Mouse (Mus musculus) brain, embryonic 14.5 days (tissue): ENCODE measurements around the gene Mpnd. TPM values are rescaled to one million over a fixed set of nuclear protein-coding genes. Genes with fewer than 3 reads are reported as not detected.

Experiments used
- DNase-seq: peaks from one replicate; pipeline ENCODE4 v3.0.0-alpha.2; 2011; ENCODE audit warnings: low read depth
- CTCF ChIP-seq: fragments of 200-500 bp; IDR thresholded peaks from 2 replicates; pipeline ENCODE4 v1.5.1; 2012; ENCODE audit warnings: inconsistent platforms, mild to moderate bottlenecking, moderate library complexity, borderline replicate concordance; ENCODE audit not compliant: insufficient read depth, insufficient read length; ENCODE audit errors: extremely low read depth
- POLR2A ChIP-seq: fragments of 200-500 bp; IDR thresholded peaks from 2 replicates; pipeline ENCODE4 v1.6.1; 2012; ENCODE audit warnings: mild to moderate bottlenecking, inconsistent platforms, borderline replicate concordance; ENCODE audit not compliant: poor library complexity, insufficient read depth, insufficient read length, severe bottlenecking; ENCODE audit errors: extremely low read depth
- polyA plus RNA-seq: library from polyadenylated mRNA; depleted of rRNA; stranded (reverse); fragments of >200 nt; gene quantifications from 2 replicates; pipeline ENCODE4 v1.2.3, GENCODE M21; 2012

Gene Mpnd
- polyA plus RNA-seq, 1 experiment: 223 TPM

GRCm38 (mm10) chr17:55990278-55990898, 15.1 kb upstream of the Mpnd start:
- no peak for DNase-seq
- no peak for TF ChIP-seq CTCF
- TF ChIP-seq POLR2A: no peak

DNA sequence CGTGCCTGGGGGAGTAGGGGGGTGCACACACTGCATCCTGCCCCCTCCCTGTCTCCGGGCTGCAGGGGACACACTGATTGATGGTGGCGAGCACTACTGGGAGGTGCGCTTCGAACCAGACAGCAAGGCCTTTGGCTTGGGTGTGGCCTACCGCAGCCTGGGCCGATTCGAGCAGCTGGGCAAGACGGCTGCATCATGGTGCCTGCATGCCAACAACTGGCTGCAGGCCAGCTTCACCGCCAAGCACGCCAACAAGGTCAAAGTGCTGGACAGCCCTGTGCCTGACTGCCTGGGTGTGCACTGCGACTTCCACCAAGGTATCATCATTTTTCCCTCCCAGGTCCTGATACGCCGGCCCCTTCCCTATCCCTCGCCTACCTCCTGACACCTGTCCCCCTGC, 9.5 kb upstream of the Mpnd start:
- DNase-seq: no peak

DNA sequence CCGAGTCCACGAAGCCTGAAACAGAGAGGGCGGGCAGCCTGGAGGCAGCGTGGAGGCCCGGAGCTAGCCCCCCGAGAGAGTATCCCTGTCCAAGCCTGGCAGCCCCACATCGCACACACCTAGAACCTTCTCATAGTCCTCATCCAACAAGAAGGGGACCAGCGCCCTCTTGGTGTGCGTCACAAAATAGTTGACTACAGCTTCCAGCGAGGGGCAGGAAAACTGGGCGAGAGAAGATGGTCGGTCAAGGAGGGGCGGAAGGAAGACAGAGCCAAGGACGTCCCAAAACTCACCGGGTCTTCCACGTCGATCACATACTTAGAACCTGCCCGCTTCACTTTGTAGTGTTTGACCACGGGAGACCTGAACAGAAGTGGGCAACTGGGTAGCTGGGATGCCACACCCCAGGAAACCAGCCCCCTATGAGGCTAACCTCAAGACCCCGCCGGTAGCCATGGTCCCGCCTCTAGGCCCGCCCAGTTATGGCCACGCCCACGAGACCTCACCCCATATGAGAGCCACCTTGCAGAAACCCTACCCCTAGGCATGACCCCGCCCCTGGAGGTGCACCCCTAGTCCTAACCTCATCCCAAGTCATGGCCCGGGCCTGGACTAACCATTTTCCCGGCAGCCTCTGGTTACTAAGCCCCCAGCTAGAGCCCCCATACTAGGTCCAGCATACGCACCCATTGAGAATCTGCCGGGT, 5.6 kb upstream of the Mpnd start:
- TF ChIP-seq CTCF (no peak), POLR2A (no peak)
- no peak for DNase-seq

More for the DNA sequence above, 9.5 kb upstream of the Mpnd start:
- no peak for TF ChIP-seq CTCF
- TF ChIP-seq POLR2A: no peak

DNA sequence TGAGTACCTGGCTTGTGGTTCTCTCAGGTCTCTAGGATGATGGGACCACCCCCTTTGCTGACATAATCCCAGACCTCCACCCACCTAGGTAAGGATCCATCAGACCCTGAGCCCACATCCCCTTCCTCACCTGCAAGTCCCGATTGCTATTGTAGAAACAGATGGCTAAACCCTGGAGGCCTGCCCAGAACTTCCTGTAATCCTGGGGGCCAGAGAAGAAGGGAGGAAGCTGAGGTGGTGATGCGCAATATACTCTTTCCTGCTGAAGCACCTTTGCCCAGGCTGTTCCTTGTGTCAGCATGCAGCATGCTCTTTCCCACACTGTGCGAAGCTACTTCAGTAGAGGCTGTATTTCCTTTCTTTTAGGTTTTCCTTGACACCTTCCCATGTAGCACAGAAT, 2.5 kb upstream of the Mpnd start:
- no peak for DNase-seq
- no peak for TF ChIP-seq CTCF
- no peak for TF ChIP-seq POLR2A

GRCm38 (mm10) chr17:56006956-56007355, 1.4 kb downstream of the Mpnd start:
- no peak for TF ChIP-seq CTCF
- no peak for TF ChIP-seq POLR2A
- DNase-seq: no peak

- TF ChIP-seq POLR2A (no peak), CTCF (no peak)
- peak; percentile 45 for DNase-seq
These were observed 2.2 kb downstream of the Mpnd start for GRCm38 (mm10) chr17:56007444-56008355.

DNA sequence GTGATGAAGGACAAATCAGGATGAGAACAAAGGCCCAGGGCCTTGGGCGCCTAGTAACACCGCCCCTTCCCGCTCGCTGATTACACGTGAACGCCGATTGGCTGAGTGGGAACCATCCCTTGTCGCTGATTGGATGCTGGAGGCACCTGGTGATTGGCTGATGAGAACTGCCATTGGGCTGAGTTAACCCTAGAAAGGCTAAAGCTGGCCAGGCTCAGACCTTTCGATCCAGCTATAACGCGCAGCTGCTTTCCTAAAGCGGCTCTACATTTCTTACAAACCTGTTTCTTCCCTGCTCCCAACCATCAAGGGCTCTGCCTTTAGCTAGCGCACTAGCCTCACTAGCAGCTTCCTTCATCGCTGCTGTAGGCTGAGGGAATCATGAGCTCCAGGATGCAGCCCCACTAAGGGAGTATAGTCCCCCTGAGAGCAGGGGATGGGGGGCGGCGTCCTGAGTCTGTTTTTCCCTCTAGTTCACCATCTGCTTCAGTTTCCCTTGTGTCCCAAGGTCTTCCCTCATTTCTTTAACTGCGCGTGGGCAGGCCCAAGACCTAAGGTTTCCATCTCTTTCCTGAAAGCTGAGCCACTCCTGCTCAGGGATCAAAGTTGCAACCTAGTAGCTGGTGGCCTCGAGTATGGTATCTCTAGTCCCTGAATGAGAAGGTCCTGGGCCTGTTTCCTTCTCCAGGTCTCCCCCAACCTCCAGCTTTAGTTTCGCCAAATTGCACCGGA, 3.0 kb downstream of the Mpnd start:
- TF ChIP-seq CTCF (no peak), POLR2A (0 out of 2 replicates have a peak, but pooled peaks have one; percentile 40)
- DNase-seq: peak; percentile 99

GRCm38 (mm10) chr17:56009088-56009961, 3.8 kb downstream of the Mpnd start:
- DNase-seq: peak; percentile 97
- TF ChIP-seq POLR2A (peak; percentile 88), CTCF (peak; percentile 31; the same call in 1 of the 2 replicates)

- no peak for DNase-seq
- no peak for TF ChIP-seq CTCF
- no peak for TF ChIP-seq POLR2A
These were observed 4.4 kb downstream of the Mpnd start for GRCm38 (mm10) chr17:56009962-56010240.

DNA sequence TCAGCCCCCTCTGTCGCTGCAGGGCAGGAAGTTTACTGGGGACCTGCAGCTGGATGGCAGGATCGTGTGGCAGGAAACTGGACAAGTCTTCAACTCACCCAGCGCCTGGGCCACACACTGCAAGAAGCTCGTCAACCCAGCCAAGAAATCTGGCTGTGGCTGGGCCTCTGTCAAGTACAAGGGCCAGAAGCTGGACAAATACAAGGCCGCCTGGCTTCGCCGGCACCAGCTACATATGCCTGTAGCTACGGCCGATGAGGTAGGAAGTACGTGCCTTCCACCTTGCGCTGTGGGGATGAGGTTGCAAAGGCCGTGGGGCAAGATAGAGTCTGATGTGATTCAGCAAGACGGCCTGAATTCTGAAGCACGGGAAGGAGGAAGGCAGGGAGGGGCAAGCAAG, 4.7 kb downstream of the Mpnd start:
- no peak for TF ChIP-seq CTCF
- DNase-seq: no peak
